Mouse (Mus musculus) lung, postnatal 25 days (tissue): ENCODE data around the gene Ric8b.

Experiments
- DNase-seq: peaks from one replicate; pipeline ENCODE4 v3.0.0; 2022; ENCODE audit warnings: low spot score

Ric8b gene

DNA sequence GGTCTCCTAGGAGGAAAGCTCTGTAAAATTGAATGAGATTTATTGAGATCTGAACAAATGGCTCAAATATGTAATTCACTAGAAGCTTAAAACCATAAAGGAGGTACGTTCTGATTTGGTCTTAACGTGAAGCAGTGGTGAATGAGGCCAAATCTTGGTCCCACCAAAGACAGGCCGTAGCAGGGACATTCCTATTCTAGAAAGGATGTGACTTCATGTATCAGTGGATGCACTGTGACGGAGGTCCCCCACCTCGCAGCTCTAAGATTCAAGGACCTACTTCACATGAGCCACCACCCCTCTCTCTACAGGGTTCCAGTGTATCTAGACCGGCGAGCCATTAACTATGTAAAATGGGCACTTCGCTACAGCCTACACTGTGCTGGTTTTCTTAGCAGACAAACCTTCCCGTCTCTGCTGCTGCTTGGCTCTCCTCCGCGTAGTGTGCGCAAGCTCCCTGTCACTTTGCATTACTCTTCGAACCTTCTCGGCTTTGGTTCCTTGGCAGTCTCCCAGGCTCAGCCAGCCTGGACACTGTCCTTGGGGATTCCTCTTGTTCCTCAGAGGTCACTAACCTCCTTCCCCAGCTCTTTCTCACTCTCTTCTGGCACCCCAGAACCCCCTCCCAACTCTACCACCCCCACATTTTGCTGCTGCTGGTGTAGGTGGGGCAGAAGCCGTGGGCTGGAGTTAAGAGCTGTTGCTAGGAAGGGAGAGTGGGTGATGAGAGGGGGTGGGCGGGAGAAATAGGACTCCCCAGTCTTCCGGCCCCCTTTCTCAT is 8.2 kb upstream of the Ric8b start:
- no peak for DNase-seq

DNA sequence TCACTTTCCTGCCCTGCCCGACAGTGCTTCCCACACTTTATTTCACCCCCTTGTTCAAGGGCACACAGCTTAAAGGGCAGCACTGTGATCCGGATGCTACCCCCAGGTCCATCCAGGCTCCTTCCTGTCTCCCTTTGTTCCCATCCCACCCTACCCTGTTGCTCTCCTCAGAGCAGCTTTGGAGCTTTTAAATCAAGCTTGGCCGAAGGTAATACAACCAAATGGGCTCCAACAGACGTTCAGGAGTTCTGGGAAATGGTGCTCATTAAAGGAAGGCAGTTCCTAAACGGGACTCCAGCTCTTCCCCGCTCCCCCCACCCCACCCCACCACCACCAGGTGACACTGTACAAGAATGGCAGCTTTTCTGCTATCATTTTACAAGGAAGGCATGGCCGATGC is 7.2 kb upstream of the Ric8b start:
- no peak for DNase-seq

DNA sequence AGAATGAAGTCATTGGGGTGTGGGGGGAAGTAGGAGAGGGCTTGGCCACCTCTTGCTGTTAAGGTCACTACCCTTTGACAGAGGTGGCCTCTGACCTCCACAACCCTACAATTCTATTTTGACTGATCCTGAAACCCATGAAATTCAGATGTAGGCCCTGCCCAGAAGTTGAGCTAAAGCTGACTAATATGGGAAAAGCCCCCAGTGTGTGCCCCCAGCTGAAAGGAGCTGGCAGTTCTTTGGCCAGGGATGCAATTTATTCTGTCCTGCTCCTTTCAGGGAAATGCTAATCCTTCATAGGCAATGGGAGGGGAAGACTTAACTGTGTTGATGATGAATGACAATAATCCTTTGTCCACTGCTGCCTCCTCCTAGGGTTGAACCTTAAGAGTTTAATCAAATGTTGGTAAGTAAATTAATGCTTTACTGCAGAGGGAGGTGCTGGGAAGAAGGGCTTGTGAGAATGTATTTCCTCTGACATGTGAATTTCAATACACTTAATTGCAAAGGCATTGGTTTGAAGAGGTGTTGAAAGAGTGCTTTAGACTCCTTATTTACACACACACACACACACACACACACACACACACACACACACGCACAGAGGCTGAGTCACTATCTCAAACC is 6.5 kb upstream of the Ric8b start:
- DNase-seq = no peak

DNA sequence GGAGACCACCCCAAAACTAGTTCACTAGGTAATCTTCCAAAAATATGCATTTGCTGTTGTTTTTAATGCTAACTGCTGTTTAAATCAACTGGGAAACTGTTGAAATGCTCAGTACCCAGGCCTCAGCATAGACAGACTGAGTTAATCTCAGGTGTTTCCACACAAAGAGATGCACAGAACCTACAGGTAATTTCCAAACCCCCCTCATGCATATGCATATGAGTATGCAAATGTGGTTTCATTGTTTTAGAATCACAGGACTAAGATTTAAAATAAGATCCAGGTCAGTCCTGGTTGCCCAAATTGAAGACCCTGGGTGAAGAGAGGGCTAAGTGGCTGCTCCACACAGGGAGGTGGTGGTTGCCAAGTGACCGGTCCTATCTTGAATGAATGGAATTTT is 4.3 kb upstream of the Ric8b start:
- DNase-seq = no peak

DNA sequence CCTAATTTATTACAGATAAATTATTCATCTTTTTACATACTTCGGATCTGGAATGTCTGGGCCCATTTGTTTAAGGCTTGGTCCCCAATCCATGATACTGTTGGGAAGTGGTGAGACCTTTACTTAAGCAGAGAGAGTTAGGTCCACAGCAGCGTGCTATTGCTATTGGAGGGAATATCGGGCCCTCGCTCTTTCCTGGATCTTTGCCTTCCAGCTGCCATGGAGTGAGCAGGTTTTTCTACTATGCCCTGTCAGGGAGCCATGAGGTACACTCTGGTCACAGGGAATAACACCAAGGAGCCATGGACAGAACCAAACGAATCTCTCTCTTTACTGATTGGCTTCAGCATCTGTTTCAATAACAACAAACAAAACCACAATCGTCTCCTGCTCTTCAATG is 1.9 kb upstream of the Ric8b start:
- no peak for DNase-seq

DNA sequence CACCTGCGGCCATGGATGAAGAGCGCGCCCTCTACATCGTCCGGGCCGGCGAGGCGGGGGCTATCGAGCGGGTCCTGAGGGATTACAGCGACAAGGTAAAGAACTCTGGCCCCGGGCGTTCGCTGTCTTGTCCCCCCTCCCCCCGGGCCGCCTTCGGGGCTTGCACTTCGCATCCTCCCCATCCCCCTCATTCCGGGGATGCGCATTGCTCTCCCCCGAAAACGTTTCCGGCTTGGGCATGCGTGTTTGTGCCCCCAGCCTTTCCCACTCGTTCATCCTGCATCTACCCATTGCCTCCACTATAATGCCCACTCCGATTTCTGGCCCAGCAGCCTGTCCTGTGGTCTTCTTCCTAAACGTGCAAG is 297 bp downstream of the Ric8b start:
- DNase-seq = peak; percentile 18

DNA sequence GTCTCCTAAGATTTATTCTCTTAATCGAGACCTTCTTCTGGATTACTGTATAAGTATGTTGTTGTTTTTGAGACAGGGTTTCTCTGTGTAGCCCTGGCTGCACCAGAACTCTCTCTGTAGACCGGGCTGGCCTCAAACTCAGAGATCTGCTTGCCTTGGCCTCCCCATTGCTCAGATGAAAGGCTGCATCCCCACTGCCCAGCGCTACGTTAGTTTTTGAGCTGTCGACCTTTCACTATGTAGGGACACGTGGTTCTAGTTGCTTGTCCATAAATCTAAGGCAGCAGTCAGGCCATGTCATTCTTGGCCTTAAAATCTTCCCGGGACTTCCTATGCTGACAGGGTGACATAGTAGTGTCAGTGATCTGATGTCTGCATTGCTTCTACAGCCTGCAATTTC is 8.9 kb downstream of the Ric8b start:
- no peak for DNase-seq

DNA sequence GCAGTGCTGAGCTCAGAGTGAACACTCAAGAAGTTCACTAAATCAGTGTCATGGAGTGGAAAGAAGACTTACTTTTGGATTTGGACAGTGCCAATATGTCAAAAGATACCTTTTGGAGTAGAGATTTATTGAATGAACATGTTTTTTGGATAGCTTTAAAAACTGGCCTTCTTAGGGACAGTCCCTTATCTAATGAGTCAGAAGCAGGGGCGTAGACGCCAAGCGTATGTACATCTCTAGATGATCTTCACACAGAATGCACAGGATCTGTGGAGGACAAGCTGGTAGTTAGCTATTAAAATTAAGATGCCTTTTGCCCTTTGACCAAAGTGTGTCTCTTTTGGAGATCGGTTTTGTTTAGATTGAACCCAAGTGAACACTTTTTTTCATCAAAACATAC is 9.5 kb downstream of the Ric8b start:
- DNase-seq = no peak

DNA sequence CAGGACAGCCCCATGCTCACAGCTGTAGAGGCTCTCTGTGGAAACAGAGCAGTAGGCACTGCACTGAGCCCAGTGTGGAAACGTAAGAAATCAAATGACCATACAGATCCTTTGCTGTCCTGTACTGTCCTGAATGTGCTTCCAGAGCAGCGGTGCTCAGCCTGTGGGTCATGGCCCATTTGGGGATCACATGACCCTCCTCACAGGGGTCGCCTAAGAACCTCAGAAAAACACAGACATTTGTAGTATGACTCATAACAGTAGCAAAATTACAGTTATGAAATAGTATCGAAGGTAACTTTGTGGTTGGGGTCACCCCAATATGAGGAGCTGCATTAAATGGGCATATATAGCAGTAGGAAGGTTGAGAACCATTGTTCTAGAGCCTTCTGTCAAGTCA is 11.0 kb downstream of the Ric8b start:
- DNase-seq = no peak

DNA sequence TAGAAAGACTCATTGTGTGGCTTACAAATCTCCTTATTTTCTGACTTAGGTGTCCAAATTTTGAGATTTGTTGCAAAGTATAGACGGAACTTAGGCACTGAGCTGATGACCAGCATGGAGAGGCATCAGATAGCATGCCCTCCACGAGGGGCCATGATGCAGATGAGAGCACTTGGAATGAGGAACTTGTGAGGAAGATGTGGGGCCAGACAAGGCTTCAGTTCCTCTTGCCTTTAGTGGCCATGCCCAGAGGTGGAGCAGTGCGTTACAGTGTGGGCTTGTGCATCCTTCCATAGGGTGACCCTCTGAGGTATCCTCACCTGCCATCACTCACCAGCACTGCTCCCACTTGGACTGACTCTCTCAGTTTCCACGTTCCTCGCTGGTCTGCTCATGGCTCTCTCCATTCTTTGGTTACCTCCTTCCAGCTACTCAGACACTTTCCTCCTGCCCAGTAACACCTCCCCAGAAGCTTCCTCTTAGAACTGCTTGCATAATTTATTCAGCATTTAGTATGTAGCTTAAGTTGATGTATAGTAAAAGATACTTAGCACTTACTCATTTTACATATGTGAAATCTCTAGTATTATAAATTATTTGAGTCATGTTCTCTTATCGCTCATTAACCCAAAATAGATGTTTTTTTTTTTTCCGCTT is 18.3 kb downstream of the Ric8b start:
- no peak for DNase-seq

DNA sequence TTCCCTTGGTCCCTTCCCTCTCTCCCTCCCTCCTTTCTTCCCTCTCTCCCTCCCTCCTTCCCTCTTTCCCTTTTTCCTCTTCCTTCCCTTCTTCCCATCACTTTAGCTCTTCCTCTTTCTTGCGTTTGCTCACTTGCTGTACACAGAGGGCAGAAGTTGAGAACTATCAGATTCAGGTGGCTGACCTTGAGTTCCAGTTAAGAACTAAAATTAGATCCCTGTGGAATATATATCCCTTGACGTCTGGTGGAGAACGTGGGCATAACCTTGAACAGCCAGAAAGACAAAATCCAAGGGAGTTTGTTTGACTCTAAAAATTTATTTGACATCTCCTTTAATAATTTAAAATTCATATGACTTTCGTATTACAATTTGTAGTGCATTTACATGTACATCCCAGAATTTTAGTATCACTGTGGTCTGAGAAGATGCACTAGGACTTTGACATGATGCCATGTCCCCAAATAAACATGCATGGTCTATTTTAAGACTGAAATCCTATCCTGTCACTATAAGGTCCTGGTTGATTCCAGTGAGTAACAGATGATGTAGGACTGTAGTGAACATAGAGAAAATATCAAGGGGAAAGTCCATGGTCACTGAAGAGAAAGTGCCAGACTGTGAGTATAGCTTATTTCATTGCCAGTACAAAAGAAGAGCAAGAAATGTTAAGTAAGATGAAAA is 19.6 kb downstream of the Ric8b start:
- no peak for DNase-seq

DNA sequence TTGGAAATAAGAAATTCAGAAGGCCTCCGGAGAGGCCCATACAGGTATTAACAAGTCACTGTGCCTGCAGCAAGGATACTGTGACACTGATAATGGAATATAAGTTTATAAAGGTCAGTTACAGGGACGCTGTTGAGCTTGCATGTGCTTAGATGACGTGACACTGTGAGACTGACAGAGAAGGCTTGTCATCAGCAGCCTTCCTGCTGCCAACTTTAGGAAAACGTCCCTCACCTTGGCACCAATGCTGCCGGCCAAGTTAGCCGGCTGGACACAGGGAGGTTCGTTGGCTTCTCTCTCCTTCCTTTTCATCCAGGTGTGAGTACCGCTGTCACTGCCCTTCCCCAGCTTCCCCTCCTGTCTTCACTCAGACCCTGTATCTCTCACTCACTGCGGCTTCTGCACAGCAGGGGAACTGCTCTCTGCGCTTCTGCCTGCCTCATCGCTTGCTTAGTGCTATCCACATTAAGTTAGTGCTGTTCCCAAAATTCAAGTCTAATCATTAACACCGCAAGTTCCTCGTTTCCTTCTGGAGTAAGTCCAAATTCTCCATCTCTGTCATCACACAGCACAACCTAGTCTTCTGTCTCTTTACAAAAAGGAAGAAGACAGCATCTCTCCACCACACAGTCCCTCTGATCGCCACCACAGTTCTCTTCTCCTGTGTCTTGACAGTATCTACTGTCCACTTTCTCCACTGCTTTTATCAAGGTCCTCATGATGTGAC is 20.8 kb downstream of the Ric8b start:
- no peak for DNase-seq

DNA sequence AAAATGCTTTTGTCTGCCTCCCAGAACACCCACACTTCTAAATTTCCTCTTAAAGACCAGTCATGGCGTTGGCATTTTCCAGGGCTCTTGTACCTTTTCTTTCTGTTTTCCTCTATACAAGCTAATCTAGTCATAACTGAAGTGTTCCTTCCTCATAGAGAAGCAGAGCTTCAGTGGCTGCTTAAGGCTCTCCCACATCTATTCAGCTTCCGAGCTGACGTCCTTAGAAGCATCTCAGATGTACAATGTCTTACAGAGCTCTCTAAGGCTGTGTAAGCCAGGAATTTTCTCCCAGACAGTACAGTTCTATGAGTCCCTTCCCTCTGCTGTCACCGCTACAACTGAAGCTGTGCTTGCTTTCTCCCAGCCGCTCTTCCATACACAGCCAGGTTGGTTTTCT is 21.5 kb downstream of the Ric8b start:
- DNase-seq = no peak

DNA sequence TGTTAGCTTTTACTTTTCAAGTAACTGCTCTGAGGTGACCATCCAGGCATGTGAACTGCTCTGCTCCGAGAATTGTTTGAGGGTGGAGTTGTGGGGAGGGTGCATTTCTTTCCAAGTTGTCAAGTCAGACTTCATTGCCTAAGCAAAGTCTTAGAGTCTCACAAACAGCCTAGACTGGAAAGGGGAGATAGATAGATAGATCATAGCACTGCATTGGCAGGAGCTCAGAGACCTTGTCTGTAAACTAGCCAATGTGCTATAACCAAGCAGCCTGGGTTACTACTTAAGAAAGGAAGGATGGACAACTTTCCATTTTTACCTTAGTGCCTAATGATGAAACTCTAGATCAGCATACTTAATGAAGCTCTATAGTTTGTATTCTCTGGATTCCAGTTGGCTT is 22.9 kb downstream of the Ric8b start:
- DNase-seq = no peak

DNA sequence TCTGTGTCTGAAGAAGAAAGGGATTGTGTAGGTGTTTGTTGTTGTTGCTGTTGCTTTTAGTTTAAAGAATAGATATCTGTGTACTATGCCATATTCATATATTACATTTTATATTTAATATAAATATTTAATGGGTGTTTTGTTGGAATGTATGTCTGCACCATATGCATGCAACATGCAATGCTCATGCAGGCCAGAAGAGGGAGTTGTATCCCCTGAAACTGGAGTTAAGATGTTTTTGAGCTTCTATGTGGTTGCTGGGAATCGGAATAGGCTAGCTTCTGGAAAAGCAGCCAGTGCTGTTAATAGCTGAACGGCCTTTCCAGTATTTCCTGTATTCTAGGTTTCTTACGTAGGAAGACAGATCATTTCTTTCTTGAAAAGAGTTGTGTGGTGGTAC is 28.3 kb downstream of the Ric8b start:
- no peak for DNase-seq

DNA sequence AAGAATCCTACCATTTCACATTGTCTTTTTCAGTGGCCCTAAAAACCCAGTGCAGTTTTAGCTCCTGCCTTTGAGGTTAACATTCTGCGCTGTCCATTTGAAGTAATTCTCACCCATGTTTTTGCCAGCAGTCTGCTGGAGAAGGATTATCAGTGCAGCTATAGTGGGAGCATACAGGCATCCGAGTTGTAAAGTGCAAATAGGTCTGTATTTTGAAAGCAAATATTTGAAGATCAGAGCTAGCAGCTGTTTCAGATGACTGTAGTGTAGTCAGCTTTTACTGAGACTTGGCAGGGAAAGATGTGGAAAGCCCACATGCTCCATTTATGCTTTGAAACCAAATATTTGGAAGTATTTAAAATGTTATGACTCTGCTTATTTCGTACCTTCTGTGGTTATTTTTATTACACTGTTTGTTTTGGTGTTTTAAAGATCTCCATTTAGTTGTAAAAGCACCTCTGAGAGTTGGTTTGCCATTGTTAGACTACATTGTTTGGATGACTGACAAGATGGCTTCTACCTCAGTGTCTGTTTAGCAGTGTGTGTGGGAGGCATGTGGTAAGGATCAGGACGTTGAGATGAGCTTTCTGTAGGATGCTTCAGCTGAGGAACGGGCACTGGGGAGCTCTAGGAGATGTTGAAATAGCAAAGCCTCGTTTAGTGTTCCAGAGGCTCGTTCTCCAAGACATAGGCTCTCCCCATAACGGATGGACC is 31.7 kb downstream of the Ric8b start:
- no peak for DNase-seq

DNA sequence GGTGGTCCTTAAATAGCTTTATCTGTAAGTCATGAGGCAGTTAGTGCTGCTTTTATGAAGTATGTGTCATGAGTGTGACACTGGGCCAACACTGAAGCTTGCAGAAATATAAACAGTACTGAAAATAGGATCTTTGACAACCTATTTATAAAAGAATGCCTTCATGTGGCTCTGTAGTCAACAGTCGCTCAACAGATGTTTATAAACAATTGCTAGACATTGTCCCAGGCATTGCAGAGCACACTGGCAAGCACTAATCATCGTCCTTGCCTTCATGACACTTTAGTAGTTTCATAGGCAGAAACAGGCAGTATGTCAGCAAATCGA is 32.2 kb downstream of the Ric8b start:
- no peak for DNase-seq

DNA sequence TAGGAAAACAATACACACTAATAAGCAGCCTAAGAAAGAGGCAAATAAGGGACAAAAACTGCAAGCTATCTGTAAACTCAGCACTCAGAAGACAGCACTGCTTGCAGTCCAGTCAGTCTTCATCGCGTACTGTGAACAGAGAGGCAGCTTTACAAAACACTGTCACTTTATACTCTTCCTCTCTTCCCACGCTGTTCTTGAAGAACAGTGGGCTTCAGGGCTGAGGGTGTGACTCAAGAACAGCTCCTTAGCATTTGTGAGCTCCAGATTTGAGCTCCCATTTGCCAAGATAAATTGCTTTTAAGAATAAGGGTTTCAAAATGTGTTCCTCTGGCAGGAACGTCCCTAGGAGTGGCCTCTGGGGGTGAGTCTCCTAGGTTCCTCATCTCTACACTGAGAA is 33.0 kb downstream of the Ric8b start:
- DNase-seq = no peak

DNA sequence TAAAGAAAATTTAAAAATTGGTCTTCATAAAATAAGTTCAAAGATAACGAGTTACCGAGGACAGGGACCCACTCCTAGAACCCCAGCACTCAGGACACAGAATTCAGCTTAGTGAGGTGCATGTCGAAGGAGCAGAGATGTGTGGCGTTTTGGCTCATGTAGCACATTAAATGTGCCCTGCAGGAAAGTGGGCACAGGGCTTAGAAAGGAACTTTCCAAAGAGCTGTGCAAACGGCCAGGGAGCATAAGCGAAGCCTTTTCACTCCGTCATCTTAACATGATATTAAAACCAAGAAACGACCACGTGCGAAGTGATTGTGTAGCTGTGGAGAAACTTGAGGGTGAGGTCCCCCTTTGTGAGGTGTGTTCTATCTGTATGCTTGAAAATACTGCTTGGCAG is 36.8 kb downstream of the Ric8b start:
- DNase-seq = no peak

DNA sequence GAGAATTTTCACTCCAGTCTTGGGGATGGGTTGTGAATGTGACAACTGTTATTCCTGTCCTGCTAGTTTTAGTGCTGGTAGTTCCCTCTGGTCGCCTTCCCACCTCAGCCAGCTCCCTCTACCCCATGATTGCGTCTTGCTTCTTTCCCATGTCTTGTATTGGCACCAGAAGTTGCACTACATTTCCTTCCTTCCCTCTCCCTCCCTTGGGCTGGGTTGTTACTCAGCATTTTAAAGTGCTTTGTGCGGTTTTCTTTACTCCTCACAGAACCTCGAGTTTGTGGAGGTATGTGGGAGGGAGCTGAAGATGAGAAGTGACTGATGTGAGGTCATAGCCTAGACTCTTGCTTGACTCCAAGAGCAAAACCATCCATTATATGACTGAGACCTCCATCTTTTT is 38.8 kb downstream of the Ric8b start:
- DNase-seq = no peak

DNA sequence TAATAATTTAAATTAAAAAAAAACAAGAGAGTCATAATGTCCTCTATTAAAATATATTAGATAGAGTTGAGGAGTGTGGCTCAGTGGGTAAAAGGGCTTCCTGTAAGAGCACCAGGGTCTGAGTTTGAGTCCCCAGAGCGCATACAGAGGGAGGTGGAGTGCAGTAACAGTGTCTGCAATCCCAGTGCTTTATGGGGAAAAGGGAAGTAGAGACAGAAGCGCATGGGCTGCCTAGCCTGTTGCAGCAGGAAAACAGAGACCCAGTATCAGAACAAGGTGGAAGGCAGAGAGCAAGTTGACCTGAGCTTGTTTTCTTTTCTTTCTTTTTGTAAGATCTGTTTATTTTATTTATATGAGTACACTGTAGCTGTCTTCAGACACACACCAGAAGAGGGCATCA is 41.2 kb downstream of the Ric8b start:
- no peak for DNase-seq

DNA sequence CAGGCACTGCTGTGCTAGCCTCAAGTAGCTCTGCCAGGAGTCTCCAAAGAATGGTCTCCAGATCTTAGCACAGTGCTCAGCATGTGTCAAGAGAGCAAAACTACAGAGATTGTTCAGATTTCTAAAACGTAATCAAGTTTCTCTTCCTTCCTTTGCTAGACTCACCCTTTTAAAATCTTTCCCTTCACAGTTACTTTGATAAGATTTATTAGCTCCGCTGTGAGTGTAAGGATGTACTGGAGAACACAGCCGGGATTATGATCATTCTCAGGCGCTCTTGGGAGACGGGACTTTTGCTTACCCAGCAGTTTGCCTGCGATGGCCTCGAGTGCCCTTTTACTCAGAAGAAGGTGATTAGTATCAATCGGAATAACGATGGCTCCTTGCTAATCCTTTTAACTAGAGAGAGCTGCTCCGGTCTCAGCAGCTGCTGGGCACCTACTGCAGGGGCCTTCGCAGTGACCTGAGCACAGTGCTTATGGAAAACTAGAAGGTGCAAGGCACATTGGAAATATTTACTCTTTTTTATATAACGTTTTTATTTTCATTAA is 43.0 kb downstream of the Ric8b start:
- no peak for DNase-seq
